Mouse (Mus musculus) ES-CJ7 (cell line): Measurements from ENCODE around the gene Stra6l.

Source experiments
- DNase-seq: peaks from one replicate; pipeline ENCODE4 v3.0.0; 2011; ENCODE audit warnings: low read depth, low spot score

Gene Stra6l

DNA sequence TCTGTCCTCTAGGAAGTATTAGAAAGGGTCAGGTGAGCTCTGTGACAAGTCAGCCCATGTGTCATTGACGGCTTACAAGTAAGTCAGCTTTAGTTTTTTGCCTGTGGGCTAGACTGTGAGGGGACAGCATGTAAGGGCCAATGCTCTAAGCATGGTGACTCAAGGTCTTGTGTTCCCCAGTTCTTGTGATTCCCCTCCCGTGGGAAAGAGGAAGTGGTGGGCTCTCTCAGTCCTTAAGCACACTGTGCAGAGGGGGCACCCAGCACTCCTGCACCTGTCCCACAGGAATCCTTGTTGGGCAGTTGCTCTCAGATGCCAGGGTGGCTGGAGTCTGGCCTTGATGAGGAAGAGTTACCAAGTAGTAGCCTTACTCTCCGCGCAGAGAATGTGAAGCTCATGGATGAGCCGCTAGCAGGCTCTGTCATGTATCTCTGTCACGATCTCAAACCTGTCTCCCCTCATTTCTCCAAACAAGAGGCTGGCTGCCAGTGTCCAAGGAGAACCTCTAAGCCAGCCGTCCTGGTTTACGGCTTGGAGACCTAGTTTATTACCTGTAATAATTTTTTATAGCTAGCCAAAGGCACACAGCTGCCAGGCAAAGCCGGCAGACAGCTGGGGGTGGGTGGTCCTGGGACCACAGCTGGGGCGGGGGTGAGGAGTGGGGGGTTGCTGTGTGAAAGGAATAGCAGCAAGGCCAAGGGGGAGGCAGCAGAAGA is at the start of gene Stra6l:
Stra6l (plus strand) TSS at position 556 of the 716 bp plus-strand sequence.
- no peak for DNase-seq

DNA sequence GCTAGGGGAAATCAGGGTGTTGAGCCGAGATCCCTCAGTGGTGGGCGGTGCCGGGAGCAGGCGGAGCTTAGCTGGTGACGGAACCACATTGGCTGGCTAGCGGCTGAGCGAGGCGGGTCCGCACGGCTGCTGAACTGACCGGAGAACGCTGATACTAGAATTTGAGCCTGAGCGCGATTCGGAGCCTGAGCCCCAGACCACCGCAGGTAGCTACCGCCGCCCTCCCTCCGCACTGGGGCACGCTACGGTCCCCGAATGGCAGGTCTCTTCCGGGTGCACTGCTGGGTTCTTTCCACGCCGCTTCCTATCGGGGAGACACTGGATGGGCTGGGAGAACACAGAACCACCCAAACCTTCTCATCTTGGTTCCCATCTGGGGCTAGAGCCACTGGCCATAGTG is 49.5 kb upstream of the Stra6l start, which contains the start of gene Aldh1b1:
Aldh1b1 (plus strand) TSS at position 59 of the 400 bp plus-strand sequence.
- DNase-seq, result peak; percentile 74

DNA sequence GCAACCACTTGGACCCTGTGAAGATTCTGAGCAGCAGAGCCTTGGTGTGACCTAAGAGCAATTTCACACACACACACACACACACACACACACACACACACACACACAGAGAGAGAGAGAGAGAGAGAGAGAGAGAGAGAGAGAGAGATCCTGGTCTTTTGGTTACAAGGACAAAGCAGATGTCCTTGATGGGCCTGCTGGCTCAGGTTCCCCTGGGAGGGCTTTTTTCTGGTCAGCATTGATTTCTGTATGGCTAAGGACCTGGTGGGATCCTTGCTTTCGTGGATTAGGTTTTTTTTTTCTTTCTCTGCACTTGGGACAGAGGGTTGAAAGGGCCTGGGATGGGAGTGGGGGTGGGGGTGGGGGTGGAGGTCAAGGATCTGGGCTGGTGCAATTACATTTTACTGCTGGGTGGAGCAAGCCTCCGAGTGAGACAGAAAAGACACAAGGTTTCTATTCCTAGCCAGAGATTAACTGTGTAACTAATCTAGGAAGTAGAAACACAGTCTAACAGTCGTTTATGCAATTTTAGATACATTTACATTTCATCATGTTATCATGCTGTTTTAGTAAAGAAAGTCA is 48.4 kb upstream of the Stra6l start:
- DNase-seq, result peak; percentile 40

DNA sequence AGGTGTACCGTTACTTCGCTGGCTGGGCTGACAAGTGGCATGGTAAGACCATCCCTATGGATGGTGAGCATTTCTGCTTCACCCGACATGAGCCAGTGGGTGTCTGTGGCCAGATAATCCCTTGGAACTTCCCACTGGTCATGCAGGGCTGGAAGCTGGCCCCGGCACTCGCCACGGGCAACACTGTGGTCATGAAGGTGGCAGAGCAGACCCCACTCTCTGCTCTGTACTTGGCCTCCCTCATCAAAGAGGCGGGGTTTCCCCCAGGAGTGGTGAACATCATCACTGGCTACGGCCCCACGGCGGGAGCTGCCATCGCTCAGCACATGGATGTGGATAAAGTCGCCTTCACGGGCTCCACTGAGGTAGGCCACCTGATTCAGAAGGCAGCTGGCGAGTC is 45.6 kb upstream of the Stra6l start:
- no peak for DNase-seq

DNA sequence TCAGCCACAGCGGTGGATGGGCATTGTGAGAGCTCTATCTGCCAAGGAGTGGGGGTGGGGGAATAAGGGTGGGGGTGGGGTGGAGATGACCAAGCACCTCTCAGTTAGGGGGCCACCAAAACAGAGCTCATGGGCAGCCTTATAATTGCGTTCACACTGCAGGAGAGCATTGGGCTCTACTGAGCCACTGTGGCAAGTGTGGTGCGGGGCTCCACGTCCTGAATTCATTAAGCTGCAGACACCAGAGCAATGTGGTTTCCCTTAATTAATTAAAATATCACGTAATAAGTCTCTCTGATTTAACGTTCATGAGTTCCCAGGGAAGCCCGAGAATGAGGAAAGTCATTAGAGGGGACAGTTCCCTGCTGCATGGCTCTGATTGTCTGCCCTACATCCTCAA is 40.4 kb upstream of the Stra6l start:
- no peak for DNase-seq

DNA sequence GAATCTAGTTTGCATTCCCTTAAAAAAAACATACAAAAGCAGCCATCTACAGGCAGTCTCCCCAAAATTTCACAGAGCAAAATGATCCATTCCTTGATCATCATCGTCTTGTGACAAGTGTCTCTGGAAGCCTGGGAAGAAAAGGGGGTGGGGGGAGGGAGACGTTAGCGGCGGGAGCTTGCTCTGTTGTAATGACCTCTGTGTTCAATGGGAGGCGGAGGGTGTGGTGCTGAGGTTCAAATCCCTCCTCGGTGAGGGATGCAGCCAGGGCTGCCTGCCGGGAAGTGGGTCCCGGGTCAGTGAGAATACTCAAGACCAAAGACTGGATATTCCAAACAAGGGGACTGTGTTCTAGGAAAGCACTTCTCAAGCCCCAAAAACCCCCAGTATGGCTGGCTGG is 37.2 kb upstream of the Stra6l start:
- peak; percentile 77 for DNase-seq

- DNase-seq, result peak; percentile 93
These were observed 32.9 kb upstream of the Stra6l start for GRCm38 (mm10) chr4:45815542-45815941.

- DNase-seq, result no peak
These were observed 29.7 kb upstream of the Stra6l start for GRCm38 (mm10) chr4:45818814-45819207.

- DNase-seq, result peak; percentile 88
These were observed 29.1 kb upstream of the Stra6l start for GRCm38 (mm10) chr4:45819208-45819931.

- peak; percentile 80 for DNase-seq
These were observed 28.2 kb upstream of the Stra6l start for GRCm38 (mm10) chr4:45820074-45820830.

DNA sequence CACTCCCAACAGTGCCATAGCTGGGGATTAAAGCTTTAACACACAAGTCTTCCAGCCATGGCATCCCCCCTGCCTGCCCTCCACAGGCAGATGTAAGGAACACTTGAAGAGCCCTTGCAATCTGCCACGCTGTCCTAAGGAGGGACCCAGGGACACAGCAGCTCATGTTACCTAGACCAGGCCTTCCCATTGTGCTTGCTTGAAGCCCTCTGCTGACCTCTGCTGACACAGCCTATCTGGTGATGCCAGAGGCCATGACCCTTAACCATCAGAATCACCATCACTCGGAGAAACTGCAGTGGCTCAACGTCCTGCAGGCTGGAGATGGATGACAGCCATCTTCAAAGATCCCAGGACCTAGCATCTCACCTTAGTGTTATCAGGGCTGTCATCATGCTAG is 26.5 kb upstream of the Stra6l start:
- DNase-seq, result no peak

DNA sequence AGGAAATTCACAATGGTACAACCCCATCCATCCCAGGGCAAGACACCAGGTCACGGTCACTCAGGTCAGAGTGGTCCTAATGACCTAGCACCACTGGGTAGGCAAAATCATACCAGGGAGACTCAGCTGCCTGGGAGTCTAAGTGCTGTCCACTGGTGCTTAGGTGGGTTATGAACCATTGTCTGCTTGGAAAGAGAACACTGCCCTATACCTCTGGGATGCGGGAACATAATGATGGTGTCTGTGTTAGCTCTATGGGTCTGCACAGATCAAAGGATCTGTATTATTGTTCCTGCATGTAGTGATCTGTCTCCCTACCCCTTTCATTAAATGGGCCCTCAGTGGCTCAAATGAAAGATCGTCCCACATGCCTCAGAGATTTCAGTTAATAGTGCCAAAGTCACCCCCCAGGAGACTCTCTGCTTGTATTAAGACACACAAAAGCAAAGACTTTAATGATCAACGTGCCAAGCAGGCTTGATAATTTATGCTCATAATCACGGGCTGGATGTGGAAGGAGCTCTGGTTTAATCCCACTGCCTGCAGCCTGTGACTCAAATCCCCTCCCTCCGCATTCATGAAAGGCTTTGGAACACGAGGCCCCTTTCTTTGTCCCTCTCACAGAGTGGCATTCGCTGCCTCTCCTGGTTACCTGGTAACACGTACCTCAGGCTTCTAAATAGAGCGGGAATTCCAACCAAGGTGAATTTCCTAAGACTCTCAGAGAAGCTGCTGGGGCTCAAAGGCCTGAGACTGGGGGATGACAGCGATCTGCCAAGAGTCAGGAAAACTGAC is 25.5 kb upstream of the Stra6l start:
- no peak for DNase-seq

DNA sequence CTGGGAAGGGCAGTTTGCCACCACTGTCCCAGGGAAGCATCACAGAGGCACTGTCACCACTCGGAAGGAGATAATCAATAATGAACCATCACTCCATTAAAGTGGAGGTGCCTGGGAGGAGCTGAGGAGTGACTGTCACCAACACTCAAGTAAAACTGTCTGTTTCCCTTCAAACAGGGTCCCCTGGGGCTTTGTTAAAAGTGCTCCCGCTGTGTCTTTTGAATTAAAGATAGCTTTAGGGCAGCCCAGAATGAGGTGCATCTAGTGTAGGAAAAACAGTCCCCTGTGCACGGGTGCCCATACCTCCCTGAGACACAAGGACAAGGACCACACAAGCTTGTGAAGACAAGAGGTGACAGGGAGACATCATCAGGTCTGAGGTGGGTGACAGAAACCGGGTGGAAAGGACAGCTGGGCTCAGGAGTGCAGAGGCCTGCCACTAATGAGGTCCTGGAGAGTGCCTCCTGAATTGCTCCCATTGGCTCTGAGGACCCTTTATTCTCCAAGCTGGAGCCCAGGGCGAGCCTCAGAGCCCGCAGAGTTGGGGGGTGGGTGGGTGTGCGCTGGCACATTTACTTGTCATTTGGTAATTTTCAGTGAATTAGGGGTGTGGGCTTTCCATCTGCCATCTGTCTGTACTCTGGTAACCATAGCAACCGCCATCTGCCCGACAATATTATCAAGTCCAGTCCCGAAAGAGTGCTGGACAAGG is 24.3 kb upstream of the Stra6l start:
- DNase-seq, result no peak

DNA sequence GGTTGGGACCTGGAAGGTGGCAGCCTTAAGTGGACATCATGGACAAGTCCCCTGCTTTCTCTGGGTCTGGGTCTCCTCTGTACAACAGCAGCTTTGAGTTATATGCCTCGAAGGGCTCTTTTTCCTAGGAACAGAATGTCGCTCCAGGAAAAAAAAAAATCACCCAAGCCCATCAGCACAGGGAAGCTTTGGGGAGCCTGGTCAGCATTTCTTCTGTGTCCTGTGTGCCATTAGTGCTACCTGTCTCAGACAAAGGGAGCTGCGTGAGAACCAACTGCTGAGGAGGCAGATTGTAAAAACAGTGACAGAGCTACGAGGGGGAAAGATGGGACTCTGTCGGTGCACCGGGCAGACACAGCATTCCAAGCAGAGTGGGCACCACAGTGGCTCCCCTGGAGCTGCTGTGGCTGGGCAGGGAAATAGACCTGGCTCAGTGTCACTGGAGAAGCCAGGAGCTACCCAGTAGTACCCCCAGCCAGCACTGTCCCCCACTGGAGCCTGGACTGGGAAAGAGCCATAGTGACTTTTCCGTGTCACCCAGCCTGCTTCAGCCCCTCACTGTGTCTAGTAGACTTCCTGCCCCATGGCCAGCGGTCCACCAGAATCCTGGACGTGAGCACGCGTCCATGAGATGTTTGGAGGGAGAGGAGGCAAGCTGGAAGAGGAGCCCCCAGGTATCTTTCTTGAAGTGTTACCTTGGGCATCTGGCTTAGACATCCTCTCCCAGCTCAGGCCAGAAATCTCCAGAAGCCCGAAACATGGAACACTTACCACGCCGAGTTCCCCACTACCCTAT is 23.5 kb upstream of the Stra6l start:
- no peak for DNase-seq

- peak; percentile 47 for DNase-seq
These were observed 22.0 kb upstream of the Stra6l start, which contains the start of gene Igfbpl1 for GRCm38 (mm10) chr4:45826275-45827040. Igfbpl1 (minus strand) TSS chr4:45826923.

GRCm38 (mm10) chr4:45829907-45830759 is 18.3 kb upstream of the Stra6l start:
- no peak for DNase-seq

GRCm38 (mm10) chr4:45831996-45832395 is 16.5 kb upstream of the Stra6l start:
- DNase-seq, result no peak

- peak; percentile 85 for DNase-seq
These were observed 15.0 kb upstream of the Stra6l start for GRCm38 (mm10) chr4:45833461-45833860.
